Mouse (Mus musculus) embryonic facial prominence, embryonic 11.5 days (tissue): ENCODE measurements at regions not wholly inside any gene's neighbourhood (a gene's known extent, or its start where the extent isn't known, plus 50 kb on each side); places are given as distances from the start of the nearest gene placed in this dataset.

Experiments used
- ATAC-seq: fragments of 200-750 bp; cut with Nextera tagmentation; replicated peaks from 2 replicates; pipeline ENCODE4 v1.8.0; 2017; ENCODE audit warnings: low read depth; ENCODE audit not compliant: insufficient number of reproducible peaks, low FRiP score, low TSS enrichment
- DNase-seq: peaks from one replicate; pipeline ENCODE4 v3.0.0-alpha.2; 2015; ENCODE audit warnings: low spot score
- H3K27ac ChIP-seq: fragments of 300-500 bp; sonication (generic); replicated peaks from 2 replicates; pipeline ENCODE4 v1.5.1; 2014; ENCODE audit warnings: mild to moderate bottlenecking, low read depth, low read length, control low read depth
- H3K27me3 ChIP-seq: fragments of 300-500 bp; sonication (generic); 2 replicates; pipeline ENCODE4 v1.6.1; 2014; ENCODE audit warnings: mild to moderate bottlenecking, low read length, moderate library complexity, mixed read lengths; ENCODE audit not compliant: control insufficient read depth, insufficient read depth
- H3K36me3 ChIP-seq: fragments of 300-500 bp; sonication (generic); replicated peaks from 2 replicates; pipeline ENCODE4 v1.6.1; 2014; ENCODE audit warnings: low read depth, mild to moderate bottlenecking, low read length, moderate library complexity, mixed read lengths; ENCODE audit not compliant: control insufficient read depth, insufficient read depth
- H3K4me1 ChIP-seq: fragments of 300-500 bp; sonication (generic); 2 replicates; pipeline ENCODE4 v1.6.1; 2014; ENCODE audit warnings: low read length, mixed read lengths; ENCODE audit not compliant: control insufficient read depth, insufficient read depth
- H3K4me2 ChIP-seq: fragments of 300-500 bp; sonication (generic); 2 replicates; pipeline ENCODE4 v1.6.1; 2014; ENCODE audit warnings: low read depth, mild to moderate bottlenecking, control low read depth, low read length, moderate library complexity
- H3K4me3 ChIP-seq: fragments of 300-500 bp; sonication (generic); 2 replicates; pipeline ENCODE4 v1.5.1; 2014; ENCODE audit warnings: low read depth, low read length, control low read depth
- H3K9ac ChIP-seq: fragments of 300-500 bp; sonication (generic); replicated peaks from 2 replicates; pipeline ENCODE4 v1.6.1; 2014; ENCODE audit warnings: mild to moderate bottlenecking, control low read depth, low read length
- H3K9me3 ChIP-seq: fragments of 300-500 bp; sonication (generic); replicated peaks from 2 replicates; pipeline ENCODE4 v1.6.1; 2016; ENCODE audit warnings: mild to moderate bottlenecking, low read length, inconsistent platforms, mixed read lengths; ENCODE audit not compliant: control insufficient read depth
- WGBS: fragments of 180-500 bp; shearing (Covaris S2); extraction: QIAGEN DNeasy Blood & Tissue Kit; methylation state at CpG from one replicate; pipeline ENCODE4 v1.1.7; 2014; 5-methylcytosine and 5-hydroxymethylcytosine counted together

GRCm38 (mm10) chr10:91988364-91988763 lies 733.9 kb downstream of the Nedd1 start:
- no peak overlapping the region for H3K9ac ChIP-seq
- no peaks in the 10 kb centered on the region for H3K4me1 ChIP-seq
- no peak overlapping the region for H3K27ac ChIP-seq
- no peak overlapping the region for H3K4me3 ChIP-seq
- no peak overlapping the region for H3K4me2 ChIP-seq
- H3K27me3 ChIP-seq = no peaks in the 10 kb centered on the region
- no peaks in the 10 kb centered on the region for H3K9me3 ChIP-seq
- ATAC-seq (no peak), DNase-seq (no peak)
- H3K36me3 ChIP-seq = no peaks in the 10 kb centered on the region
- 79% methylated on average over 8 of the region's 8 CpGs for WGBS

GRCm38 (mm10) chr10:91979841-91980240 lies 742.4 kb downstream of the Nedd1 start:
- Histone ChIP-seq H3K9me3 (no peaks in the 10 kb centered on the region), H3K9ac (no peak overlapping the region), H3K4me2 (no peak overlapping the region), H3K4me1 (no peaks in the 10 kb centered on the region), H3K36me3 (no peaks in the 10 kb centered on the region), H3K27me3 (no peaks in the 10 kb centered on the region), H3K4me3 (no peak overlapping the region), H3K27ac (no peak overlapping the region)
- DNase-seq (no peak), ATAC-seq (no peak)
- WGBS = 91% methylated on average over 2 of the region's 2 CpGs

GRCm38 (mm10) chr10:91971951-91972350 lies 750.3 kb downstream of the Nedd1 start:
- WGBS = 83% methylated on average over 2 of the region's 2 CpGs
- H3K9me3 ChIP-seq = no peaks in the 10 kb centered on the region
- no peak for ATAC-seq

GRCm38 (mm10) chr10:91967570-91968310 lies 754.5 kb downstream of the Nedd1 start:
- no peak for ATAC-seq
- Histone ChIP-seq H3K9me3 (no peaks in the 10 kb centered on the region), H3K36me3 (no peaks in the 10 kb centered on the region), H3K27ac (no peak overlapping the region), H3K9ac (no peak overlapping the region), H3K4me3 (no peak overlapping the region), H3K4me2 (no peak overlapping the region), H3K27me3 (no peaks in the 10 kb centered on the region), H3K4me1 (no peaks in the 10 kb centered on the region)
- 85% methylated on average over 18 of the region's 18 CpGs for WGBS
- DNase-seq = no peak

More at GRCm38 (mm10) chr10:91971951-91972350, 750.3 kb downstream of the Nedd1 start:
- Histone ChIP-seq H3K4me3 (no peak overlapping the region), H3K27me3 (no peaks in the 10 kb centered on the region), H3K9ac (no peak overlapping the region), H3K36me3 (no peaks in the 10 kb centered on the region), H3K4me1 (no peaks in the 10 kb centered on the region), H3K4me2 (no peak overlapping the region), H3K27ac (no peak overlapping the region)
- no peak for DNase-seq

GRCm38 (mm10) chr10:91959734-91960492 lies 762.3 kb downstream of the Nedd1 start:
- ATAC-seq = no peak

GRCm38 (mm10) chr10:91953078-91953477 lies 769.1 kb downstream of the Nedd1 start:
- ATAC-seq = no peak
- no peaks in the 10 kb centered on the region for H3K9me3 ChIP-seq
- DNase-seq = no peak
- WGBS = 84% methylated on average over 1 of the region's 1 CpGs
- no peak overlapping the region for H3K4me3 ChIP-seq
- no peaks in the 10 kb centered on the region for H3K27me3 ChIP-seq
- no peak overlapping the region for H3K27ac ChIP-seq
- H3K36me3 ChIP-seq = no peaks in the 10 kb centered on the region
- no peak overlapping the region for H3K4me2 ChIP-seq
- no peaks in the 10 kb centered on the region for H3K4me1 ChIP-seq
- H3K9ac ChIP-seq = no peak overlapping the region

More at GRCm38 (mm10) chr10:91959734-91960492, 762.3 kb downstream of the Nedd1 start:
- no peaks in the 10 kb centered on the region for H3K36me3 ChIP-seq
- H3K9ac ChIP-seq = no peak overlapping the region
- H3K4me3 ChIP-seq = no peak overlapping the region
- DNase-seq = no peak
- no peaks in the 10 kb centered on the region for H3K4me1 ChIP-seq
- H3K4me2 ChIP-seq = no peak overlapping the region
- WGBS = 87% methylated on average over 6 of the region's 6 CpGs
- H3K27me3 ChIP-seq = no peaks in the 10 kb centered on the region
- no peaks in the 10 kb centered on the region for H3K9me3 ChIP-seq
- H3K27ac ChIP-seq = no peak overlapping the region

GRCm38 (mm10) chr10:91923626-91924025 lies 742.5 kb upstream of the Tmpo start:
- H3K27ac ChIP-seq = no peak overlapping the region
- DNase-seq (no peak), ATAC-seq (no peak)
- WGBS = 87% methylated on average over 3 of the region's 3 CpGs
- H3K36me3 ChIP-seq = no peaks in the 10 kb centered on the region
- H3K4me2 ChIP-seq = no peak overlapping the region
- no peaks in the 10 kb centered on the region for H3K27me3 ChIP-seq
- no peak overlapping the region for H3K4me3 ChIP-seq
- H3K9me3 ChIP-seq = no peaks in the 10 kb centered on the region
- H3K9ac ChIP-seq = no peak overlapping the region
- no peaks in the 10 kb centered on the region for H3K4me1 ChIP-seq

GRCm38 (mm10) chr10:91889864-91890263 lies 708.7 kb upstream of the Tmpo start:
- WGBS = 86% methylated on average over 6 of the region's 6 CpGs
- Histone ChIP-seq H3K9me3 (no peaks in the 10 kb centered on the region), H3K4me3 (no peak overlapping the region), H3K27ac (no peak overlapping the region), H3K36me3 (no peaks in the 10 kb centered on the region), H3K9ac (no peak overlapping the region), H3K4me2 (no peak overlapping the region), H3K4me1 (no peaks in the 10 kb centered on the region), H3K27me3 (no peaks in the 10 kb centered on the region)
- DNase-seq (no peak), ATAC-seq (no peak)
